Mouse (Mus musculus): ENCODE data around the gene Pcna. TPM values are rescaled to one million over a fixed set of nuclear protein-coding genes. Genes with fewer than 3 reads are reported as not detected.
"Not testable (repeated sequence)": the region's sequence is repeated elsewhere in the genome, so short reads cannot be mapped to it uniquely, and the experiment has no call there.

Pcna gene
- total and polyA plus RNA-seq, 3 experiments = 25.9 to 39.9 (median 36.5) TPM

DNA sequence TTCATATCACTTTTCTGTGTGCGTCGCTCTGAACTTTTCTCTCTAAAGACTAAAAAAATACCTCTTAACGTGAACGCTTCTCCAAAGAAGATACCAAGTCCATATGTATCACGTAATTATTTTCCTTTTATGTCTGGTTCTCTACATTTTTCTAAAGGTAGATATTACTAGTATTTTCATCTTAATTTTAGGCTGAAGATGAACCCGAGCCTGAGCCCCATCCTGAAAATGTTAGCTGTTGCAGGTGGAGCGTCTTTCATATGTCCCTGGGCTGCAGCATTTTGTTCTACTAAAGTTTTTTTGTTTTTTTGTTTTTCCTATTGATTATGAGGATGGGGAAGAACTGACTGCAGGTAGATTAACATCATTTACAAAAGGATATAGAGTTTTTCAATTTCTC is 489 bp upstream of the Pcna start:
- peak overlapping the region; percentile 54; the same call in 1 of the 2 replicates for H3K9ac ChIP-seq (ENCODE audit: low read depth, low read length)
- WGBS = 2% methylated on average over 7 of the region's 7 CpGs
- no peak for TF ChIP-seq POLR2A (IDR thresholded peaks at IDR 0.05; ENCODE audit: insufficient read depth, low read depth, low read length)
- no peak for TF ChIP-seq EP300 (IDR thresholded peaks at IDR 0.05; ENCODE audit: insufficient read depth, low read depth, low read length)
- TF ChIP-seq CTCF (IDR thresholded peaks at IDR 0.05) = no peak
- intact Hi-C loops (cut with DNase I) = loop anchor here (5.0 kb wide), 1 partner anchor 434 kb away; the partner anchor contains the start of gene Shld1
- H3K36me3 ChIP-seq (ENCODE audit: control insufficient read depth, insufficient read depth, low read length) = peaks cover 9% of the 10 kb centered on the region
- peaks cover 2% of the 10 kb centered on the region; the same call in 1 of the 2 replicates for H3K4me1 ChIP-seq (ENCODE audit: control insufficient read depth, insufficient read depth, low read length)
- H3K4me3 ChIP-seq = peak overlapping the region; percentile 50
- H3K27ac ChIP-seq = peak overlapping the region; percentile 84
- no peak for DNase-seq
- no peaks in the 10 kb centered on the region for H3K79me2 ChIP-seq (replicated peaks; ENCODE audit: control insufficient read depth, insufficient read depth, low read length)
- no peaks in the 10 kb centered on the region for H3K27me3 ChIP-seq (ENCODE audit: control insufficient read depth, insufficient read depth, low read length)

DNA sequence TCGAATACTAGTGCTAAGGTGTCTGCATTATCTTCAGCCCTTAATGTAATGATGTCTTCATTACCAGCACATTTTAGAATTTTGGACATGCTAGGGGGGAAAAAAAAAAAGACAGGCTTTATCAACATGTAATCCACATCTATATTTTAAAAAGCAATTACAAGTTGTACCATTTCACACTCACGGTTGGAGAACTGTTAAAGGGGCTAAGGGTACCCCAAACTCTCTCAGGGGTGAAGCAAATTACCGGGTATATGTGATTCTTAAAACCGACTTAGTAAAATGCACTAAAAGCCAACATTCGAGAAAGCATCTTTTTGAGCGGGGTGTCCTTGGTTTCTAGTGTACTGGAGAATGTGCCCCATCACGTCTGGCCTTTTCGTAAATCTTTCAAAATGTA is 1.2 kb downstream of the Pcna start:
- TF ChIP-seq POLR2A (IDR thresholded peaks at IDR 0.05; ENCODE audit: insufficient read depth, low read depth, low read length) = no peak
- TF ChIP-seq EP300 (IDR thresholded peaks at IDR 0.05; ENCODE audit: insufficient read depth, low read depth, low read length) = no peak
- no peak for TF ChIP-seq CTCF (IDR thresholded peaks at IDR 0.05)
- DNase-seq = no peak
- intact Hi-C loops (cut with DNase I) = loop anchor here (5.0 kb wide), 1 partner anchor 435 kb away; the partner anchor contains the start of gene Shld1
- 7% methylated on average over 8 of the region's 8 CpGs for WGBS
- Histone ChIP-seq H3K27me3 (ENCODE audit: control insufficient read depth, insufficient read depth, low read length) (no peaks in the 10 kb centered on the region), H3K27ac (no peak overlapping the region; the same call in 1 of the 2 replicates), H3K36me3 (ENCODE audit: control insufficient read depth, insufficient read depth, low read length) (peaks cover 9% of the 10 kb centered on the region), H3K9ac (ENCODE audit: low read depth, low read length) (no peak overlapping the region), H3K4me1 (ENCODE audit: control insufficient read depth, insufficient read depth, low read length) (peaks cover 4% of the 10 kb centered on the region), H3K4me3 (peak overlapping the region; percentile 65), H3K79me2 (replicated peaks; ENCODE audit: control insufficient read depth, insufficient read depth, low read length) (no peaks in the 10 kb centered on the region)

DNA sequence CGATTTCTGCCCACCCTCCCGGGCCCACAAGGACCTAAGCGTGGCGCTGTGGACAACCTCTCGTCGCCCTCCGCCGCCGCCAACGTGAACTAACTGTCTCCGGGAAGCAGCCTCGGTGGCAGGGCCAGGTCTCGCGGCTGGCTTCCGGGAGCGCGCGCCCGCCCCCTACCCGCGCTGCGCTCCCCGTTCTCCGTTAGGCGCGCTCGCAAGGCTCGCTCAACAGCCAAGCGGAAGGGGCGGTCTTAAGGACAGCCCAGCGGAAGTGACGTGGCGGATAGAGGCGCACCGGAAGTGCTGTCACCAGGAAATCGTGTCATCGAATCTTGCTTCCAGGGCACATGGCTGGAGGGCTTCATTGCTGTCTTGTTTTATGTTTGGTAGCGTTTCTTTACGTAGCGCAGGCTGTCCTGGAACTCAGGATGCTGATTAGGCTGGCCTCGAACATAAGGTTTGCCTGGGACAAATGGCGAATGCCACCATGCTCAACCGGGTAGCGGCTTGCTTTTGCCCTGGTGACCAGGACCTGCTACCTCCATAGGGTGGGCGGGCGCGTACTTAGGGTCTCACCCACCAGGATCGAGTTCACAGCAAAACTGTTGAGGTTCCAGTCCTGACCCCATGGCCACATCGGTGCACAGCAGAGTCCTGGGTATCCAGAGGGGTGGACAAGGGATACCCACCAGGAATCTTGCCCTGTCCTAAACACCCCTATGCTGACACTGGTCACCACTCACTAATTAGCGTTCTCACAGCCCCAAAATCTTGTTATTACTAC is 5.4 kb downstream of the Pcna start, which contains the start of gene Tmem230:
Gene Tmem230, minus strand, starts transcription at position 269 of the 775 bp plus-strand sequence.
- Histone ChIP-seq H3K36me3 (ENCODE audit: control insufficient read depth, insufficient read depth, low read length) (peaks cover 11% of the 10 kb centered on the region), H3K27ac (peak within 1 kb of the TSS; percentile 91), H3K9ac (ENCODE audit: low read depth, low read length) (peak within 1 kb of the TSS; percentile 91), H3K27me3 (ENCODE audit: control insufficient read depth, insufficient read depth, low read length) (no peaks in the 10 kb centered on the region), H3K79me2 (replicated peaks; ENCODE audit: control insufficient read depth, insufficient read depth, low read length) (no peaks in the 10 kb centered on the region), H3K4me3 (peak within 1 kb of the TSS; percentile 57), H3K4me1 (ENCODE audit: control insufficient read depth, insufficient read depth, low read length) (peaks cover 4% of the 10 kb centered on the region)
- DNase-seq = peak; percentile 94
- intact Hi-C loops (cut with DNase I) = loop anchor here (10.0 kb wide), 1 partner anchor 567 kb away; the partner anchor contains the start of genes Mcm8 and Trmt6
- WGBS = 6% methylated on average over 50 of the region's 50 CpGs
- TF ChIP-seq EP300 (IDR thresholded peaks at IDR 0.05; ENCODE audit: insufficient read depth, low read depth, low read length) (peak; percentile 21; the same call in 1 of the 2 replicates), POLR2A (IDR thresholded peaks at IDR 0.05; ENCODE audit: insufficient read depth, low read depth, low read length) (peak; percentile 85), CTCF (IDR thresholded peaks at IDR 0.05) (peak; percentile 47)

DNA sequence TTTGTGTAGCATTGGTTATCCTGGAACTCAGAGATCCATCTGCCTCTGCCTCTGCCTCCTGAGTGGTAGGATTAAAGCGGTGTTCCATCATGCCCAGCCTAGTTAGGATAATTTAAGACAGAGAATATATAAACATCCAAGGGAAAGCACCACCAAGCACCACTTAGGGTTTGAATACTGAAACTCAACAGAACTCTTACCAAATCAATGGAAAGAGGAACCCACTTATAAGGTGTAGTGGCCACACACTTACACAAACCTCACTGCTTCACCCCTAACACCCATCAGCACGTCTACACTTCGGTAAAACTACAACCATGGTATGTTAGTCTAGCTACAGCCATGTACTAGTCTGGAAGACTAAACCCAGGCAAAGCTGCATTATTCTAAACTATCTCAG is 9.7 kb downstream of the Pcna start:
- Histone ChIP-seq H3K27me3 (ENCODE audit: control insufficient read depth, insufficient read depth, low read length) (no peaks in the 10 kb centered on the region), H3K27ac (no peak overlapping the region), H3K9ac (ENCODE audit: low read depth, low read length) (no peak overlapping the region), H3K4me1 (ENCODE audit: control insufficient read depth, insufficient read depth, low read length) (peaks cover 2% of the 10 kb centered on the region), H3K36me3 (ENCODE audit: control insufficient read depth, insufficient read depth, low read length) (peaks cover 2% of the 10 kb centered on the region), H3K4me3 (no peak overlapping the region), H3K79me2 (replicated peaks; ENCODE audit: control insufficient read depth, insufficient read depth, low read length) (no peaks in the 10 kb centered on the region)
- intact Hi-C loops (cut with DNase I) = loop anchor here (5.0 to 10.0 kb wide), 3 partner anchors 101 to 571 kb away; partner anchors contain the start of genes Mcm8 and Trmt6
- TF ChIP-seq POLR2A (IDR thresholded peaks at IDR 0.05; ENCODE audit: insufficient read depth, low read depth, low read length) = no peak
- TF ChIP-seq CTCF (IDR thresholded peaks at IDR 0.05) = no peak
- no peak for TF ChIP-seq EP300 (IDR thresholded peaks at IDR 0.05; ENCODE audit: insufficient read depth, low read depth, low read length)
- WGBS = 95% methylated on average over 3 of the region's 3 CpGs
- no peak for DNase-seq

DNA sequence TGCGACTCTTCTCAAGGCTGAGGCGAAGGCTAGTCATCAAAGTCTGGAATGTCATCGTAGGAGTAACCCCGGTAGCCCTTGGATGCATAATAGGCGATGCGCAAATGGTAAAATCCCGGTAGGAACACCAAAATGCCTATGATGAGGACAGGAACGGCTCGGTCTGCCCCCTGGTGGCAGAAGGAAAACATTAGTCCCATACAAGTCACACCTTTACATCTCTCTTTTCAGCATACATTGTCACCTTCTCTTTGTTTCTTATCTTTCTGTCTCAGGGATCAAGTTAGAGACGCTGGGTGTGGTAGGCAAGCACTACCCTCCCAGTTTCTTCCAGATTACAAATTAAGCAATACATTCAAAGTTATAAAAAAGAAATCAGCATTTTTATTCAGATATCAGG is 12.7 kb downstream of the Pcna start:
- 23% methylated on average over 10 of the region's 10 CpGs for WGBS
- H3K4me1 ChIP-seq (ENCODE audit: control insufficient read depth, insufficient read depth, low read length) = not testable (repeated sequence)

DNA sequence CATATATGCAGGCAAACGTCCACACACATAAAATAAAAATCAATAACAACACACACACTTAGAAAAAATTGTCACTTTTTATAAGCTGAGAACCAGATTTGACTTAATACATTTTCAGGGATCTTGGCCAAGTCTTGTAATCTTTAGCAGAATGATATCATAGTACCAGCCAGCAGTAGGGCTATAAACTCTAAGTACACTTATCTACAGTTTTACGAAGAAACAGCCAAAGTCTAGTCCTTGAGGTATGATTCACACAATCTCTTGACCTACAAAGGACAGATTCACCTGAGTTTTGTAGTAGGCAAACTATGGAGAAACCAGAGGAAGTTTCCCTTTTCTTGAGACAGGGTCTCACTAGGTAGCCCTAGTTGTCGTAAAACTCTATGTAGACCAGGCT is 13.7 kb downstream of the Pcna start:
- not testable (repeated sequence) for H3K27me3 ChIP-seq (ENCODE audit: control insufficient read depth, insufficient read depth, low read length); H3K4me1 ChIP-seq (ENCODE audit: control insufficient read depth, insufficient read depth, low read length); DNase-seq; H3K4me3 ChIP-seq; H3K36me3 ChIP-seq (ENCODE audit: control insufficient read depth, insufficient read depth, low read length); H3K27ac ChIP-seq; H3K9ac ChIP-seq (ENCODE audit: low read depth, low read length); H3K79me2 ChIP-seq (replicated peaks; ENCODE audit: control insufficient read depth, insufficient read depth, low read length)
- intact Hi-C loops (cut with DNase I) = loop anchor here (5.0 kb wide), 1 partner anchor 177 kb away; no protein-coding TSS in a partner anchor
- WGBS = 76% methylated on average over 3 of the region's 3 CpGs

More for the DNA sequence above, 12.7 kb downstream of the Pcna start:
- H3K27me3 ChIP-seq (ENCODE audit: control insufficient read depth, insufficient read depth, low read length); H3K9ac ChIP-seq (ENCODE audit: low read depth, low read length); H3K36me3 ChIP-seq (ENCODE audit: control insufficient read depth, insufficient read depth, low read length); H3K79me2 ChIP-seq (replicated peaks; ENCODE audit: control insufficient read depth, insufficient read depth, low read length); H3K4me3 ChIP-seq; H3K27ac ChIP-seq: not testable (repeated sequence)
- peak; percentile 71 for TF ChIP-seq CTCF (IDR thresholded peaks at IDR 0.05)
- intact Hi-C loops (cut with DNase I) = loop anchor here (2.0 to 10.0 kb wide), 4 partner anchors 98 to 574 kb away; partner anchors contain the start of genes Mcm8 and Trmt6
- peak; percentile 36 to 66 for DNase-seq
